Mouse (Mus musculus) bone marrow, adult 2 months (tissue): ENCODE results near the gene Chga. TPM values are rescaled to one million over a fixed set of nuclear protein-coding genes. Genes with fewer than 3 reads are reported as not detected.

Source experiments
- H3K27ac ChIP-seq: fragments of 200-500 bp; 2 replicates; pipeline ENCODE4 v1.5.1; 2012; ENCODE audit warnings: low read depth, mild to moderate bottlenecking, control low read depth, inconsistent platforms, low read length; ENCODE audit not compliant: control insufficient read depth, poor library complexity, insufficient read depth
- H3K4me1 ChIP-seq: fragments of 200-500 bp; 2 replicates; pipeline ENCODE4 v1.6.1; 2011; ENCODE audit warnings: low read length; ENCODE audit not compliant: control insufficient read depth, insufficient read depth
- H3K4me3 ChIP-seq: fragments of 200-500 bp; replicated peaks from 2 replicates; pipeline ENCODE3; 2011; ENCODE audit warnings: mild to moderate bottlenecking, low read depth, low read length, control low read depth; ENCODE audit not compliant: control insufficient read depth
- CTCF ChIP-seq: fragments of 200-500 bp; IDR thresholded peaks from 2 replicates; pipeline ENCODE4 v1.5.1; 2011; ENCODE audit warnings: low read length, control low read depth; ENCODE audit not compliant: control insufficient read depth, insufficient read depth
- POLR2A ChIP-seq: fragments of 200-500 bp; IDR thresholded peaks from 2 replicates; pipeline ENCODE4 v1.6.1; 2011; ENCODE audit warnings: low read depth, mild to moderate bottlenecking, control low read depth, low read length, borderline replicate concordance; ENCODE audit not compliant: control insufficient read depth
- WGBS: fragments of 180-500 bp; shearing (Covaris S2); methylation state at CpG from one replicate; pipeline ENCODE4 v1.1.7; 2018; 5-methylcytosine and 5-hydroxymethylcytosine counted together
- polyA plus RNA-seq: library from polyadenylated mRNA; stranded (reverse); fragments of >200 nt; gene quantifications from 2 replicates; pipeline ENCODE4 v1.2.4, GENCODE M21; 2011; ENCODE audit warnings: low replicate concordance; ENCODE audit not compliant: missing spikeins, insufficient read depth, insufficient read length

The Chga gene
- polyA plus RNA-seq, 1 experiment = 1.3 TPM

DNA sequence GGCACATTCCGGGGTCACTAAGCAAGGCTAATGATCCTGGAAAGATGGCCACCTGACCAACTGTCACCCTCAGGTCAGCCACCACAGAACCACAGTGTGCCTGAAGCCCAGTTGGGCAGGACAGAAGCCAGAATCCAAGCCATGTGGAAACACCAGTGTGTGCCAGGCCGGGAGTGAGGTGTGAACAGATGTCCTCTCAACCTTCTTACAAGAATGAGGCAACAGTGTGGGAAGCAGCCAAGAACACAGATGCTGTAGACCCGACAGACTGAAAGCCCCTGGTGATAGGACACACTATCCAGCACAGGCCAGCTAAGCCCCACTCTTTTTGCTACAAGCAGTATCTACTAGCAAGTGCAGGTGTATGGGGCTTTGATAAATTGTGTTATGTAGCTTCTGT is 30.6 kb downstream of the Chga start:
- H3K4me3 ChIP-seq = no peak overlapping the region
- WGBS = 73% methylated on average over 3 of the region's 3 CpGs
- TF ChIP-seq POLR2A (no peak), CTCF (no peak)
- no peak overlapping the region for H3K27ac ChIP-seq
- H3K4me1 ChIP-seq = no peaks in the 10 kb centered on the region

DNA sequence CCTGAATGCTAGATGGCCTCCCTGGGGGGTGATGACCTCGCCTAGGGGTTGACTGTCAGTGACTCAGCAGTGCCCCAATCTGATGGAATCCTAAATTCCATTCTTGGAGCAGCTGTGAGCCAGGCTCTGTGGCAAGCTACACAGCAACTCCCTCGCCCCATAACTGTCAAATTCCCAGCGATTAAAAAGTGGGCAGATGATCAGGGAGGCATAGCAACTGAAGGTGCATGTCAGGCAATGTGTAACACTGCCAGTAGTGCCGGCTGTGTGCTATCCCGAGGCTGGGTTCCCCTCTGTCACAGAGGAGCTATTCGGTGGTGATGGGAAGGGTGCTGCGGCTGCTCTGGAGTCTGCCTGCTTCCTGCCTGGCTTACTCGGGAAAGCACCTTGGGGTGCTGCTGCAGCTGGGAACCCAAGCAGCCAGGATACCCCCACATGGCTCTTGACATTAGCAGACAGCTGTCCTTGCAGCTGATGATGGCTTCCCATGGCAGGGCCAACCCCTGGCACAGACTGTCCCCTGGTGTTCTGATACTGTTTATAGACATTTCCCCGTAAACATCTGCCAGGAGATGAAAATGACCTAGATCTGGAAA is 31.6 kb downstream of the Chga start:
- TF ChIP-seq CTCF (no peak), POLR2A (no peak)
- Histone ChIP-seq H3K27ac (no peak overlapping the region), H3K4me1 (no peaks in the 10 kb centered on the region), H3K4me3 (no peak overlapping the region)
- WGBS = 77% methylated on average over 9 of the region's 9 CpGs

DNA sequence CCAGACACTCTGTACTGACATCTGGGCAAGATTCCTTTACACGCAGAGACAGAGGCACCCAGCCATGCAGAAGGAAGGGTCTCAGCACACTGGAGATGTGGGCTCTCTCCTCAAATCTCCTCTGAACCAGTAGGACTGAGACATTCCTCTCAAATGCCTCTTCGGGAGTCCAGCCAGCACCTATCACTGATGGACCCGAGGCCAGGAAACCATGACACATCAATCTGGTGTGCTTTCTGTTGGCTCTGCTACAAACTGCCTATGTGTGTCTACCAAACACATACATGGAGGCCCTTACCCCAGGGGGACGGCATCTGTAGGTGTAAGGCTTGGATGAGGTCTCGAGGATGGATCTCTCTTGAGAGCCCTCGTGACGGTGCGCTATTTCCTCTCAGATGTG is 32.3 kb downstream of the Chga start:
- Histone ChIP-seq H3K27ac (no peak overlapping the region), H3K4me3 (no peak overlapping the region), H3K4me1 (no peaks in the 10 kb centered on the region)
- TF ChIP-seq POLR2A (no peak), CTCF (no peak)
- WGBS = 79% methylated on average over 8 of the region's 8 CpGs

DNA sequence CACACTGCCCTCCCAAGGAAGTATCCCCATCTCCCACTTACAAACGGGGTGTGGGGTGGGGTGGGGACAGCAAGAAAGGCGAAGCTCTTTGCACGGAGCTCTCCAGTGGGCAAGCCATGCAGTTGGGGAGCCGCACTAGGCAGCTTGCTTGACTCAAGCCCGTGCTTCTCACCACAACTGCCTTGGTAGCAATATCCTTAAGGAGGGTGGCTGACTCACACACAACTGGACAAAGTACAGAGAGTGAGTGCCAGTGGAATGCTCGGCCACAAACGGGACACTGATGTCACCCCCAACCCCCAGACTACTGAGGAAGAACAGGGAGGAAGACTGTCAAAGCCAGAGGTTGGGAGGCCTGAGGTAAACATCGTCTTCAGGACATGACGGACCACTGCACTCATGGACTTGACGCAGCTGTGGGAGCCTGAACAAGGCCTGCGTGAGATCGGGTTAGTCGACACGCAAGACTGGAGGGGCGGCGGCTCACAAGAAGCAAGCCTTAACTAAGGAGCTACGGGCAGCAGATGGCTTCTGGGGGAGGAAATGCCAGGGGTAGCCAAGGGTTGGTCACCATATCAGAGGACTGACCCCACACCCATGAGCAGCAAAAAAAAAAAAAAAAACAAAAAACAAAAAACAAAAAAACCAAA is 36.1 kb downstream of the Chga start:
- 84% methylated on average over 17 of the region's 17 CpGs for WGBS
- no peak overlapping the region for H3K4me3 ChIP-seq
- no peaks in the 10 kb centered on the region for H3K4me1 ChIP-seq
- no peak for TF ChIP-seq POLR2A
- TF ChIP-seq CTCF = no peak
- H3K27ac ChIP-seq = no peak overlapping the region

DNA sequence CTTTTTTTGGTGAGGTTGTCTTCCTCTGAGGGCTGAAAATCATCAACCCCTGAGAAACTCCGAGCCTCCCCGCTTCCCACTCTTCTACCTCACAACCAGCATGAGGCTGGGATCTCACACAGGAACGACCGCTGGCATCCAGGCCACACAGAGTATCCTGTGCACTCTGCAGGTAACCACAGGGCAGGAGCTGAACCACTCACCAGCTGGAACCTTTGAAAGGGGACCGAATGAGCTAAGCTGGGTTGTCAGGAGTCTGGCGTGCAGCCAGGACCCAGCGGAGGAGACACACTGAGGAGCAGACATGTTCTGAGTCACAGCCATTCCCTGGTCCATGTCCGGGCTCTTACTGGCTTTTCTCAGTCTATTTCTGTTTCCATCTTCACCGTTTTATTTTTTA is 38.9 kb downstream of the Chga start:
- H3K4me3 ChIP-seq = no peak overlapping the region
- 85% methylated on average over 9 of the region's 9 CpGs for WGBS
- H3K27ac ChIP-seq = no peak overlapping the region
- no peak for TF ChIP-seq CTCF
- no peak for TF ChIP-seq POLR2A
- H3K4me1 ChIP-seq = no peaks in the 10 kb centered on the region

DNA sequence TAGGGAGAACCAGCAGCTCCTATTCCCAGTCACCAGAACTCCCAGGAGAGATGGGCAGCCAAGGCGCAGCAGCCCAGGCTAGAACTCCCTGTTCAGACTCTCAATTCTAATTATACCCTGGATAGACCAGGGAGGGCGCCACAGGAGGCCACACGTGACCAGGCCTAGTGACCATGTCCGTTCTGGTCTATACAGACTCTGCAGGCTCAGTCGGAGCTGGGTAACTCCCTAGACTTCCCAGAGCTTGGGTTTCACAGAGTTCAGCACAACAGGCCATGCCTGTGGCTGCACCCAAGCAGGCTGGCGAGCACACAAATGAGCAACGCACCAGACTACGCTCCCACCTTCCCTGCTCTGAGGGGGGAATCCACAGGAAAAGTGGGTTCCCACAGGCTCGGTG is 39.9 kb downstream of the Chga start:
- no peaks in the 10 kb centered on the region for H3K4me1 ChIP-seq
- H3K27ac ChIP-seq = no peak overlapping the region
- no peak overlapping the region for H3K4me3 ChIP-seq
- 89% methylated on average over 9 of the region's 9 CpGs for WGBS
- TF ChIP-seq POLR2A (no peak), CTCF (no peak)

DNA sequence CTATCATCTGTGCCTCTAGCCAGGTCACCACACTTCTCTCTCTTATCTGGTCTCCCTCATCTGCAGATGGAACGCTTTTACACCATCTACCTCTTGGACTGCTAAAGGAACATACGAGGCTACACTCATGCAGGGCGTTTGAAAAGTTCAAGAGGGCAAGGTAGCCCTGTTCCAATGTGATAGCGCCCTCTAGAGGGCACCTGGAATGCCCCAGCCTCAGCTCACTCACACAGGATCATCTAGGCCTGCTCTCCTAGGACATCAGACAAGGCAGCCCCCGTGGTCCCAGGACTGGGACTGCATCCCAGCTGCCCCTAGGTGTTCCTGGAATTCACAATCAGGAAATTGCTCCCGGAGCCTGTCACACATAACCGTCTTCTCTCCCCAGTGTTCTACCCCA is 41.6 kb downstream of the Chga start:
- 66% methylated on average over 7 of the region's 7 CpGs for WGBS
- H3K4me3 ChIP-seq = no peak overlapping the region
- TF ChIP-seq CTCF (peak; percentile 62), POLR2A (no peak)

DNA sequence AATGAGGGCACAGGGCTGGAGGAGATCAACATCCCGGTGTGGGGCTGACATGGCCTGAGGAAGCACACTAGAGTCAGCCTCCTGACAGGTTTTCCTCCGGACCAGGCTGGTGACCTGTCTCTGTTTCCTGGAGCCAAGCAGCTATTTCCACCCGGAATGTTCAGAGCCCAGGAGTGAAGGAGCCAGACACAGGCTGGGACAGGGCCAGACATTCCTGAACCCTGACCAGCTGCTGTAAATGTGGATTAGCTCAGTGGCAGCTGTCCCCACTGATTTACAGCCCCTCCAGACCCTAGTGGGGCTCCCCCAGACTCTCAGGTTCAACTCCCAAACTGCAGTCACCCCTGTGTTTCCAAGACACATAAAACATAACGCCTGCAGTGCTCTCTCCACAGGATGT is 42.7 kb downstream of the Chga start:
- 85% methylated on average over 4 of the region's 4 CpGs for WGBS
- Histone ChIP-seq H3K4me3 (no peak overlapping the region), H3K27ac (no peak overlapping the region), H3K4me1 (no peaks in the 10 kb centered on the region)
- TF ChIP-seq CTCF = no peak
- TF ChIP-seq POLR2A = no peak

More for the DNA sequence above, 41.6 kb downstream of the Chga start:
- Histone ChIP-seq H3K27ac (no peak overlapping the region), H3K4me1 (no peaks in the 10 kb centered on the region)

DNA sequence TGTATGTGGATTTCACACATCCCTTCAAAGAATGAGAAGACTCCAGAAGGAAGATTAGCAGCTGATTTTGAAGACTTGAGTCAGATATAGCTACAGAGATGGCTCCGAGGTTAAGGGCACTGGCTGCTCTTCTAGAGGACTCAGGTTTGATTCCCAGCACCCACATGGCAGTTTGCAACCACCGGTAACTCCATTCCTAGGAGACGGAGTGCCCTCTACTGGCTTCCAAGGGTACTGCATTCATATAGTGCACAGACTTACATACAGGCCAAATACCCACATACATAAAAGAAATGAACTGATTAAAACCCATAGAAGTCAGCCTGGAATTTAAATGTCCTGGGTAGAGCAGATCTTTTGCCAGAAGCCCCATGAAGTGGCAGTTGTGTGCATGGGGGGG is 43.8 kb downstream of the Chga start:
- Histone ChIP-seq H3K27ac (no peak overlapping the region), H3K4me1 (no peaks in the 10 kb centered on the region), H3K4me3 (no peak overlapping the region)
- no peak for TF ChIP-seq CTCF
- no peak for TF ChIP-seq POLR2A
- 77% methylated on average over 3 of the region's 3 CpGs for WGBS
